Mouse (Mus musculus) urinary bladder, postnatal 10 days (tissue): ENCODE results near the gene Trim60.
"Not testable (repeated sequence)": the region's sequence is repeated elsewhere in the genome, so short reads cannot be mapped to it uniquely, and the experiment has no call there.

Experiments used
- DNase-seq: peaks from one replicate; pipeline ENCODE4 v3.0.0; 2022; ENCODE audit warnings: low spot score

The Trim60 gene

GRCm38 (mm10) chr8:65018423-65018822 lies at the start of gene Trim60, which contains the start of gene Trim61:
Gene Trim60 (minus strand): TSS chr8:65018584.
Gene Trim61 (minus strand): TSS chr8:65018523.
- DNase-seq: no peak

- no peak for DNase-seq
These were observed 49.5 kb upstream of the Trim60 start for GRCm38 (mm10) chr8:65067694-65068472.

- no peak for DNase-seq
These were observed 48.6 kb upstream of the Trim60 start for GRCm38 (mm10) chr8:65067031-65067430.

GRCm38 (mm10) chr8:65065622-65066021 lies 47.2 kb upstream of the Trim60 start:
- DNase-seq: no peak

GRCm38 (mm10) chr8:65064071-65064470 lies 45.7 kb upstream of the Trim60 start:
- DNase-seq: no peak

- no peak for DNase-seq
These were observed 43.8 kb upstream of the Trim60 start for GRCm38 (mm10) chr8:65062195-65062594.

GRCm38 (mm10) chr8:65056722-65057121 lies 38.3 kb upstream of the Trim60 start:
- DNase-seq: no peak

GRCm38 (mm10) chr8:65053968-65054367 lies 35.6 kb upstream of the Trim60 start:
- DNase-seq: no peak

- DNase-seq: no peak
These were observed 35.2 kb upstream of the Trim60 start for GRCm38 (mm10) chr8:65053554-65053953.

GRCm38 (mm10) chr8:65047801-65048200 lies 29.4 kb upstream of the Trim60 start:
- no peak for DNase-seq

GRCm38 (mm10) chr8:65047193-65047592 lies 28.8 kb upstream of the Trim60 start:
- DNase-seq: no peak

GRCm38 (mm10) chr8:65046565-65046964 lies 28.2 kb upstream of the Trim60 start:
- no peak for DNase-seq

- no peak for DNase-seq
These were observed 18.7 kb upstream of the Trim60 start, which contains the start of gene Apela for GRCm38 (mm10) chr8:65037117-65037533. Gene Apela (minus strand): TSS chr8:65037336.

GRCm38 (mm10) chr8:65034136-65034535 lies 15.8 kb upstream of the Trim60 start:
- no peak for DNase-seq

GRCm38 (mm10) chr8:65033056-65033455 lies 14.7 kb upstream of the Trim60 start:
- DNase-seq: no peak

- no peak for DNase-seq
These were observed 13.7 kb upstream of the Trim60 start for GRCm38 (mm10) chr8:65032107-65032506.

GRCm38 (mm10) chr8:65030735-65031485 lies 12.5 kb upstream of the Trim60 start:
- DNase-seq: no peak

GRCm38 (mm10) chr8:65029776-65030175 lies 11.4 kb upstream of the Trim60 start:
- no peak for DNase-seq

GRCm38 (mm10) chr8:65028959-65029686 lies 10.7 kb upstream of the Trim60 start:
- DNase-seq: no peak

- peak; percentile 20 for DNase-seq
These were observed 4.1 kb upstream of the Trim60 start for GRCm38 (mm10) chr8:65022485-65022884.

- not testable (repeated sequence) for DNase-seq
These were observed 10.8 kb downstream of the Trim60 start for GRCm38 (mm10) chr8:65007616-65008015.

GRCm38 (mm10) chr8:64998806-64999365 lies 19.5 kb downstream of the Trim60 start:
- DNase-seq: no peak
